Mouse (Mus musculus): Measurements from ENCODE around the gene Pdss2.

Gene Pdss2

DNA sequence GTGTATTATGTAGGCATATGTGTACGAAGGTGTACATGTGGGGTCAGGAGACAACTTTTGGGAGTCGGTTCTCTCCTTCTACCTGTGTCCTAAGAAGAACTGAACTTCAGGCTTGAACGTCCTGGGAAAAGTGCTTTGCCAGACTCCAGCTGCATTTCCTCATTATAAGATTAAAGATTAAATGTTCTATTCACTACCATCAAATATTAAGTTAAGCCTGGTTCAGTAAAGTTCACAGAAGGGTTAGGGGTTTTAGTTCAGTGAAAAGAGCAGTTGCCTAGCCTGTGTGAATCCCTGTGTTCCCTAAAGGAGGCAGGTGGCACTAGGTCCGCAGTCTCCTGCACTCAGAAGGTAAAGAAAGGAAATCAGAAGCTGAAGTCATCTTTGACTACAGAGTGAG, 213.0 kb downstream of the Pdss2 start:
- DNase-seq (ENCODE audit: low read depth, low spot score), result no peak

GRCm38 (mm10) chr10:43435757-43436156, 214.5 kb downstream of the Pdss2 start:
- no peak for DNase-seq (ENCODE audit: low read depth, low spot score)

DNA sequence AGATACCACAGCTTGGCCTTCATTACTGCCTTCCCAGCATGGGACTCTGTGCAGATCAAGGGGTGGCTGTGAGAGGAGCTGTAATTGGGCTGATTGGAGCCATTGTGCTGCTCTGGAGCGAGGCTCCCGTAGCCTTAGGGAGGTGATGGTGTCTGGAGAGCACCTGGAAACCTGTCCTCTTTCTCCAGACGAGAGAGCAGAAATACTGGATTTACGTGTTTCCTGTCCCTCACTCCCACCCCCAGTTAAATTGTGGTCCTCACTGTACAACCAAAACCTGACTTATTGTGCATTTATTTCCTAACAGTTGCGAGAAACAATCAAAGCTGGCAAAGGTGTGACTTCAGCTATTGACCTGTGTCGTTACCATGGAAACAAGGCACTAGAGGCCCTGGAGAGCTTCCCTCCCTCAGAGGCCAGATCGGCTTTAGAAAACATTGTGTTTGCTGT, 218.2 kb downstream of the Pdss2 start:
- DNase-seq (ENCODE audit: low read depth, low spot score), result peak; percentile 32

GRCm38 (mm10) chr10:43440050-43440449, 218.8 kb downstream of the Pdss2 start:
- no peak for DNase-seq (ENCODE audit: low read depth, low spot score)

DNA sequence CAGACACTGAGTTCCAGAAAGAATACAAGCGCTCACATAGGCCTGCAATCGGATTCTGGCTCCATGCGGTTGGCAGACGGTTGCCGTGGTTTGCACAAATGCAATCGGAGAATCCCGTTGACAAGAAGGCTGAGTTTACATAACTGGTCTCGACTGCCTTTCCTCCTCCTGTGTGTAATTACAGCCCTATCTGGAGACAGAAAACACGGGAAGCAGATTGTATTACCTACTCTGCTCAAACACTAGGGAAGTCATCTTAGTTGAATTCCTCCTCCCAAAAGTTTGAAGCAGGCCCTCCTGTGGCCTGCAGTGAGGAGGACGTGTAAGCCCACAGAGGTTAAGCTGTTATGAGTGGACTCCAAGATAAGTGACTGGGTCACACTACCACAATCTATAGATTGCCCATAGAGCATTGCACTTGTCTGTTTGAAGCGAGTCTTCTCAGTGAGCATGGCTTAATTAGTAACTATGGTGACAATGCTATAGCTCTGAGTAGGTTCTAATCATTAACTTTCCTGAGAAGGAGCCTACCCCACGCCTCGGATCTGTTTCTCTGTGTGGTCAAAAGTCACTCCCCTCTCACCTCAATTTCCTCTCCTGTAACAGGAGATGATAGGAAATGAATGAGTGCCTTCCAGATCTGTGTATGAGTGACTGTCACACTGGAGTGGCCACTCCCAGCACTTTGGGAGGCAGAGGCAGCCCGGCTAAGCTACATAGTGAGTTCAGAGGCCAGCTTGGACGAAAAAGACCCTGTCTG, 219.9 kb downstream of the Pdss2 start:
- peak; percentile 33 for DNase-seq (ENCODE audit: low read depth, low spot score)

DNA sequence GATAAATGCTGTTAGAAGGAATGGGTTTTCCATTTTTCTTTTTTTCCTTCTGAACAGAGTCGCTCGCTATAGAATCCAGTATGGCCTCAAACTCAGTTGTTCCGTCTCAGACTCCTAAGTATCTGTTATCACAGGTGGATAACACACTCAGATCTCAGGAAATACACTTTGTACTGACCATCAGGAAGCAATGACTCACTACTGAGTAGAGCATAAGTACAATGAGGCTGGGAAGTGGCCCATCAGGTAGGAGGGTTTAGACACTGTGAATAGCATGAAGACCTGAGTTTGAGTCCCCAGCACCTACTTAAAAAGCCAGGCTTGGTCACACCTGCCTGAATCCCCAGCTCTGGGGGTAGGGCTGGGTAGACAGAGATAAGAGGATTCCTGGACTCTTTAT, 227.4 kb downstream of the Pdss2 start:
- no peak for DNase-seq (ENCODE audit: low read depth, low spot score)

- peak; percentile 86 for DNase-seq (ENCODE audit: low read depth, low spot score)
These were observed 230.8 kb downstream of the Pdss2 start for GRCm38 (mm10) chr10:43451848-43452662.

DNA sequence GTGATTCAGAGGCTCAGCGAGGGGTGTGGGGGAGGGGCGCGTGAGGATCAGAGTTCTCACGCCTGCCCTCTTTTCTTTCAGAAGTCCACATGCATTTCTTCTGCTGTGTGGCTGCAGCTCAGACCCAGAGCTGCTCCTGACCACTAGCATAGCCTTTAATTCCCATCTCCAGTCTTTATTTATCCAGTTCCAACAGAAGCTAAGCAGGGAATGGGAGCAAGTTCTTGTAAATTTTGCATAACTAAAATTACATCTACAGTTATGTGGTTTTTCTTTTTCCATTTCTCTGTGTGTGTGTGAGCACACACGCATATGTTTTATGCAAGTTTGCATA, 231.3 kb downstream of the Pdss2 start:
- no peak for DNase-seq (ENCODE audit: low read depth, low spot score)

GRCm38 (mm10) chr10:43454219-43454618, 232.9 kb downstream of the Pdss2 start:
- DNase-seq (ENCODE audit: low read depth, low spot score), result no peak

DNA sequence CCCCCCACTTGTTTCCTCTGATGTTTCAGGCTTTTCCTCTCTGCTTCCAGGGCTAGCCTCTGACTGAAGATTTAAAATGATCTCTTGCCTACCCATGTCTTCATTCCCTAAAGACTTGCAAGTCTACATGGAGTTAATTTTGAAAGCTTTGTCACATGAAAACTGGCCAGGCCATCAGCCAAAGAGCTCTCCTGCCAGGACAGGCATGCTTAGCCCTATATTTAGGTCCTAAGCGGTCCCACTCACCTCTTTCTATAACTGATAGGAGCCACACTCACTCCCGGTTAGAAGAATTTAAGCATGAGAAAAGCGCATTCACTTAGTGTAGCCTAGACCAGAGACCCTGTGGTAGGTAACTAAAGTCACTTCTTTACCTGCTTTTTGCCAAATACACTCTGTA, 233.4 kb downstream of the Pdss2 start:
- DNase-seq (ENCODE audit: low read depth, low spot score), result no peak

DNA sequence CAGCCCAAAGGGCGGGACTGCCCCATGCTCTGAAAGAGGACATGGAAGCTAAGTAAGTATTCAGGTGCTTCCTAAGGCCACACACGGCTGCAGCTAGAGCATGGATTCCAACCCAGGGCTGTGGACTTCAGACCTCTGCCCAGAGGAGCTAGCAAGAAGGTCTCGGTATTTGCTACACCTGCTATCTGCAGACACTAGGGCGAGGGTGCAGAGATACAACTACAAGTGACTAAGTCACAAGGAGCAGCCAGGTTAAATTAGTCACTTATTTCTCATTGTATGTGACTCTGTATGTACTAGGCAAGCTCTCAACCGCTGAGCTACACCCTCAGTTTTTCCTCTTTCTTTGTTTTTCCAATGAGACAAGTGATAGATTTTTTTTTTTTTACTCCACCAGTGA, 241.5 kb downstream of the Pdss2 start:
- no peak for DNase-seq (ENCODE audit: low read depth, low spot score)

DNA sequence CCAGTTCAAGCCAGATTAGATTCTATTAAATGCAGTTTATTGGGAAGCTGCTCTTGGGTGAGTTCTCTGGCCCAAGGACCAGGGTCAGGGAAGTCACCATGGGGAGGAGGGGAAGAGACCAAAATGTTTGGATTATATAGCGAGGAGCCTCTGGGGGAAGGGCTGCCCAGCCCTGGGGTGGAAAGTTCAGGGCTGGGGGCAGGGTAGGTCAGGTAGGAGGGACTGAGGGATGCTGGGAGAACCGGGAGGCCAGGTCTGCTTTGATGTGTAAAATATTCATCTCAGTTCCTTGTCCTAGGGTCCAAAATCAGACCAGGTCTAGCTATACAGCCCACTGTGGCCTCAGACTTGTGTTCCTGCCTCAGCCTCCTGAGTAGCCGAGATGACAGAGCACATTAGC, 241.9 kb downstream of the Pdss2 start:
- DNase-seq (ENCODE audit: low read depth, low spot score), result no peak

DNA sequence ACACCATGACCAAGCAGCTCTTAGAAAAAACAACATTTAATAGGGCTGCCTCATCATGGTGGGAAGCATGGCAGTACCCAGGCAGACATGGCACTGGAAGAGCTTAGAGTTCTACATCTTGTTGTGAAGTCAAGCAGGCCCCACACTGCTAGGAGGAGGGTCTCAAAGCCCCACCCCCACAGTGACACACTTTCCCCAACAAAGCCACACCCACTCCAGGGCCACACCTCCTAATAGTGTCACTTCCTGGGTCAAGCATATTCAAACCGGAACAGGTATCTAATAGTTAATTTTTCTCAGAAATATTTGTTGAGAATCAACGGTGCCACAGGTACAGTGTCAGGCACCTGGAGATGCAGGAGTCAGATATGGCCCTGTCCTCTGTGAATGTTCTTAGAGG, 244.9 kb downstream of the Pdss2 start:
- no peak for DNase-seq (ENCODE audit: low read depth, low spot score)

DNA sequence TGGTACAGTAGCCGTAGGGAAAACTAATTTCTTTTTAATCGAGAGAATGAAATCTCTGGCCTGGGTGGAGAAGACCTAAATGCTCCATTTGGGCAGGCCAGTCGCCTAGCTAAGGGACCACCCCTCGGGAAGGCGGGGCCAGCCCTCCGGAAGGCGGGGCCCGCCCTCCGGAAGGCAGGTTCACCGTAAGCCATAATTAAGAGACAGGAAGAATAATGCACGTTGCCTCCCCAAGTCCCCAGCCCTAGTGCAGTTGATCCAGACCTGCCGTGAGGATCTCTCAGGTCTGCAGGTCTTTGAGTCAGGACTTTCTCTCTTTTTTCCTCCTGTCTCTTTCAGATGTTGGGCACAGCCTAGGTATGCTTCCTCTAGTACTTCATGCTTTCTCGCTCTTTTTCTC, 246.4 kb downstream of the Pdss2 start:
- no peak for DNase-seq (ENCODE audit: low read depth, low spot score)

- DNase-seq (ENCODE audit: low read depth, low spot score), result no peak
These were observed 247.0 kb downstream of the Pdss2 start for GRCm38 (mm10) chr10:43468293-43468692.

GRCm38 (mm10) chr10:43475376-43475775, 254.1 kb downstream of the Pdss2 start:
- peak; percentile 61 for DNase-seq (ENCODE audit: low read depth, low spot score)

DNA sequence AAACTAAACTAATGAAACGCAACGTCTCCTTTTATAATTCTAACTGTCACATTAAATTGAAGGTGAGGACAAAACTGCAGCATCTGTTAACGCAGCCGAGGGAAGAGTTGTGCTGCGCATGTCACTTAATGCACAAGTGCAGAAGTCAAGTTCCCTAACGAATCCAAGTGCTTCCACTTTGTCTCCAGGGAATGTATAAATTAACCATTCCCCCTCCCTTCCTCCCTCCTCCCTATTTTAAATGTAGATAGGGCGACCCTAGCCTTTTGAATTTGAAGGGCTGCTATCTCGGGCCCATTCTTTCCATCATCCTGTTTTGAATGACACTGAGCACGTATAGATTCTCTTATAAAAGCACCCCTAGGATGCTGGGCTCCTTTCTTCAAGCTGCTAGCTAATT, 256.2 kb downstream of the Pdss2 start:
- DNase-seq (ENCODE audit: low read depth, low spot score), result peak; percentile 33

GRCm38 (mm10) chr10:43477865-43478681, 256.8 kb downstream of the Pdss2 start:
- peak; percentile 59 for DNase-seq (ENCODE audit: low read depth, low spot score)

DNA sequence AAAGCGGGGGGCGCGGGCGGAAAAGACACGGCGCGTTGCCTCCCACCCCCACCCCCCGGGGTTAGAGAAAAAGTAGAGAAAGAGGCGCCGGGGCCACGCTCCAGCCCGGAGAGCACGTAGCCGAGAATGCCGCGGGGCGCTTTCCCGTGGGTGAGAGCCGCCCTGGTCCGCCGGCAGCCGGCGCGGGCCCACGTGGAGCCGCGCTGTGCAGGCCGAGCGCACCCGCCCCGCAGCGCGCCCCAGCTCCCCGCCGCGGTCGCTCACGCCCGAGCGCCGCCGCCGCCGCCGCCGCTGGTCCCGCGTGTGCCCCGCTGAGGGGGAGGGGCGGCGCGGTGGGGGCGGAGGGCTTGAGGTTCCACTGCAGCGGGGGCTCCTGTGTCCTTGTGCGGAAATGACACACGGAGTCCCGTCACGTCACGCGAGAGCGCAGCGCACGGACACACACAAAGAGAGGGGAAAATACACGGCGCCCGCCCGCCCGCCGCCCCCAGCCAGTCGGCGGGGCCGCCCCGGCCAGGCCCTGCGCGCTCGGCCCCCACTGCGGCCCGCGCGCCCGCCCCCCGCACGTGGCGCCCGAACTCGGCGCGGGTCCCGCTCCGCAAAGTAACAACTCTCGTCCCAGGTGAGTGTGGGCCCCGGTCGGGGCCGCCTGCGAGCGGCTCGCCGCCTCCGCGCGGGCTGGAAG, 257.6 kb downstream of the Pdss2 start, which contains the start of gene Bend3:
Bend3 (plus strand) TSS at position 81 of the 685 bp plus-strand sequence.
- DNase-seq (ENCODE audit: low read depth, low spot score), result peak; percentile 76

GRCm38 (mm10) chr10:43479436-43480157, 258.3 kb downstream of the Pdss2 start:
- peak; percentile 86 for DNase-seq (ENCODE audit: low read depth, low spot score)

Measured in brain, adult 2 months (tissue).